Mouse (Mus musculus) kidney, adult 18-20 months (tissue): Measurements from ENCODE around the gene Gabra2.

ENCODE experiments used
- DNase-seq: peaks from one replicate; pipeline ENCODE4 v3.0.0; 2021

Gabra2 gene

GRCm38 (mm10) chr5:71095725-71096607 is at the start of gene Gabra2:
Gene Gabra2, minus strand, starts transcription at chr5:71095849.
- DNase-seq: peak; percentile 2

- no peak for DNase-seq
These were observed 41.0 kb upstream of the Gabra2 start for GRCm38 (mm10) chr5:71136691-71137090.

DNA sequence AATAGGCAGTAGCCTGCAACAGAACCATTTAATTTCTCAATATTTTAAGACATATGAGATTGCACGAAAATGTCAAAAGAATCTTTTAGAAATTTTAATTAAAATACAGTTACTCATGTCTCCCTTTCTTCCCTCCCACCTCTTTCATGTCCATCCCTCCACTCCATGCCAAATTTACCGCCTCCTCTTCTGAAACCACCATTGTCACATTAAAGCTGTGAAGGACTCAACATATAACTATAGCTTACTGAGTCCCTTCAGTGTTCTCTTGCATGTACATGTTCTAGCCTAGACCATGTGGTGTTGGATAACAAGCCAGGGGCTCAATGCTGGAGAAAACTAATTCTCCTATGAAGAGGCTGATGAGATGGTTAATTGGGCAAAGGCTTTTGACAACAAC is 40.2 kb upstream of the Gabra2 start:
- DNase-seq: no peak

DNA sequence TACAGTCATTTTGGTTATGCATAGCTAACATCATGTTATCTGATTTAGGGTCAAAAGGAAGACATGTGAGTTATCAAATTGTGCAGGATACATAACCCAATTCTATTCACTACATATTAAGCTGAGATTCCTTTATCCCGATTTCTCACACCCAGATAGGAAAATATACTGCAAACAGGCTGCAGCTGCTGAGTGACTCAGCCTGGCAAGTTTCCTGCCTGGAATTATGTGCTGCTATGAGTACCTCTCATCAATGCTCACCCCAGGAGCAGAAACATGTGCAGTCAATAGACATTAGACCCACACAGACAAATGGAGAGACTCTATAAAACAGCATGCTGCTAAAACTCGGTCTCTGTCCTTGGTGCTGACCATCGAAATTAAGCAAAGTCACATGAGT is 32.1 kb upstream of the Gabra2 start:
- no peak for DNase-seq

DNA sequence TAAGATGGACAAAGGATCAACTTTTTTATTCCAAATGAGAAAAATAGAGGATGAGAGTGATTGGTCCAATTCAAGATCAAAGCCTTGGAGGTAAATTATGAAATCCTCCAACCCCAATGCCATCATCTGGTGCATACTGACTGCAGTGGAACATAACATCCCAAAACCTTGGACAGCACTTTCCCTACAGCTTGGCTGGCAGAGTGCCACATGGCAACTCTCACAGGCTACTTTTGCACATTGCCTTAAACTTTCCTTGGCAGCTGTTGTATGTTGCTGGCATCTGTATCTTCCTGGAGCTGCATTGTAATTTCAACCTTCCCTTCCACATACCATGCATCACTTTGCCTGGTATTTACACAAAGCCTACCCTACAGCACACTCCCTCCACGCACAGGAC is 19.6 kb upstream of the Gabra2 start:
- no peak for DNase-seq

- DNase-seq: peak; percentile 2
These were observed 469 bp downstream of the Gabra2 start for GRCm38 (mm10) chr5:71095180-71095579.

GRCm38 (mm10) chr5:71094776-71095175 is 873 bp downstream of the Gabra2 start:
- DNase-seq: no peak

GRCm38 (mm10) chr5:71093807-71094206 is 1.8 kb downstream of the Gabra2 start:
- DNase-seq: no peak

- DNase-seq: no peak
These were observed 3.2 kb downstream of the Gabra2 start for GRCm38 (mm10) chr5:71092475-71092874.

- DNase-seq: no peak
These were observed 3.7 kb downstream of the Gabra2 start for GRCm38 (mm10) chr5:71091926-71092325.

DNA sequence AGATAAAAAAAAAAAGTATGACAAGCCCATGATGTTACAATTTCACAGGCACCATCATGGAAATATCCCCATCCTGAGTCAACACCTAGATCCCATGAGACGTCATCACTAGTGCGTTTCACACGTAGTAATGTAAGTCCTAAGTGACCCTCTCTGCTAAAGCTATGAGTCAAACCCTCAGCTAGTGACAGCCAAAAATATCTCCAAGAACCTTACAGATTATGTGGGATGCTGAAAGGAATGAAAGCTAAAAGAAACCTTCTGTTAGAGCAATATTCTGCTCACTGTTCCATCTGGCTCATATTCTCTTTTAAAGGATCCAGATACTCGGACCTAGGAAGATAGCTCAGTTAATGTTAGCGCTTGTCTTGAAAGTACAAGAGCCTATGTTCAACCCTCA is 16.8 kb downstream of the Gabra2 start:
- DNase-seq: no peak

DNA sequence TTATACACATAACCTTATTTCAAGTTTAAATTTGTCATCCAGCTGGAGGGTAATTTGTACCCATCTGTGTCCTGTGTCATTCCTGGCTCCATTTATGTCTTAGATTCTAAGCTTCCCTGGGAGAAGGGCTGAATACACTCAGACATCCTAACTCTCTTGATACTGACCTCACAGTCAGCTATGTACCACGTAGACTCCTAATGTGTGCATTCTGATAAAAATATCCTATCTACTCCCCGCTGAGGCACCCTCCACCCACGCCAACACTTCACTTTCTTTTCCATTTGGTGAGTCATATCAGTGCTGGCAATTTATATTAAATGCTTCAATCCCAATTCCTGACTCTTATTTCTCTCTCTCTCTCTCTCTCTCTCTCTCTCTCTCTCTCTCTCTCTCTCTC is 34.0 kb downstream of the Gabra2 start:
- DNase-seq: no peak

- DNase-seq: no peak
These were observed 37.6 kb downstream of the Gabra2 start for GRCm38 (mm10) chr5:71058047-71058446.

DNA sequence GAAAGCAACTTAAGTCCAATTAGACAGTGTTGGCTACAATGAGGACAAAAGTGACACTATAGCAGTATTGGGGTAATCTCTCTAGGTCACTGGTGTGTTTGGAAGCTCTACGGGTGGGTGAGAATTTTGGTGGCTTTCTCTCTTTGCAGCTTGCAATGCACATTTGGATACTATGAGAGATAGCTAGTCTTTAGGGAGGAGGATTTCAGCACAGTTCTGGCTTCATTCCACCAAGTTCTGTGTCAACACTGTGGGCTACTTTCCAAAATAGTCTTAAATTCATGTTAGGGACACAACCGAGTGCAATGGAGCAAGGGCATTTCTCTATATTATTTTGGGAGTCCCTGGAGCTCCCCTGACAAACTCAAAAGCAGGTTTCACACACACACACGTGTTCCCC is 58.3 kb downstream of the Gabra2 start:
- no peak for DNase-seq

DNA sequence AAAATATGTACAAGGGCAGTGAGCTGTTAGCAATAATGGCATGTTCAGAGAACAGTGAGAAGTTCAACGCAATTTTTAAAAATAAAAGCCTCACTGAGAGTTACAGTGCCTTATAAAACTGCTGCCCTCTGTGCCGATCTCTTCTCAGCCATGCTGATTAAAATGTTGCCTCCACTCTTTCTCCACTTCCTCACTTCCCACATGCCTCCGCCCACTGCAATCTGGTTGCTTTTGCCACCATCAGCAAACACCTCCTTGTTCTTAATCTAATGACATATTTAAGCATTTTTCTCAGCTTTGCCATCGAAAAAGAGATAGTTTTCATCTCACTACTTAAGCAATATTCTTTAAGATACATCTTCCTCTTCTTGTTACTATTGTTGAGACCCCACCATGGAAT is 69.7 kb downstream of the Gabra2 start:
- DNase-seq: no peak

DNA sequence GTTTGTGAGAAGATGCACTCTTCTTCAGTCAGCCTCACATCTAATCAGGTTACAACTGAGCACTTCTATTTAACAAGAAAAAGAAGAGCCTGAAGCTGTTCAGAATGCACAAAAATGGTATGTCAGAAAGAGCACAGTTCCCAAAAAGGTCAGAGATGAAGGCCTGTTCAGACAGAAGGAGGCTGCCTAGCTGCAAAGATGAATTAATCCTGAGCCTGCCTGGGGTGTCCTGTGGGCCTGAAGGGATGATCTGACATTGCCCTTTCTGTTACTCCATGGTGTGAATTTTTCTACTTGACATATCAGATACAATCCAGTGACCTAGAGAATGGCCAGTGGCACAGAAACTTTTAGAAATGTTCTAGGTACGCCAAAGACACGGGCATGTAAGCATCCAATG is 83.9 kb downstream of the Gabra2 start:
- no peak for DNase-seq

DNA sequence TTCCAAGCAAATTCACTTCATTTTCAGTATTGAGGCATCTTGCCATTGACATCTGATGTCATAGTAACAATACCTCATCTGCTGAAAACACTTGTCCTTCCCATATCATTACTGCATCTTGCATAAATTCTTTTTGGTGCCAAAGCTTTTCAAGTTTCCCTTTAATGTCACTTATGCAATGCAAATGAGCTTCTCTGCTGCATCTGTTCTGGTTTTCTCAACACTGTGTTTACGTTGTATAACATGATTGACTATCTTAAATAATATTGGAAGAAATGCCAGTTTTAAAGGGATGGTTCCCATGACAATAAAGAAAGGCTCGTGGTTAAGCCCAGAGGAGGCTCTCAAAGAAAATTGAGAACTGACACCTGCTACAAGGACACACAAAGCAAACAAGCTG is 84.4 kb downstream of the Gabra2 start:
- DNase-seq: no peak

DNA sequence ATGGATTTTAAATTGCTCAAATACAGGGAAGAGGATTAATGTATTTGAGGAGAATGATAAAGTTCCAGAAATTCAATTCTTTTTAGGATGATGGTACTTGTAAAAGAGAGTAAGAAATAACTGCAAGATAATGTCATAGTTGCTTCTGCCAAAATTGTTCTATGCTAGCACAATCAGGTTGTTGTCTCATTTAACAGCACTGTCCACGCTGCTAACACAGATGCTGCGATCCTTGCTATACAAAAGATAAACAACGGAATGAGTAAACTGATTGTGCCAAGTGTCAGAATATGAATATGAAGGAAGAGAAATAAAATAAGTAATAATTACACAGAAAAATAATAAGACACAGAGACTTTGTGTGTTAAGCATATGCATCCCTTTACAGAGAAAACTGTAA is 84.9 kb downstream of the Gabra2 start:
- no peak for DNase-seq

- DNase-seq: no peak
These were observed 99.9 kb downstream of the Gabra2 start for GRCm38 (mm10) chr5:70995617-70996325.

- no peak for DNase-seq
These were observed 102.4 kb downstream of the Gabra2 start for GRCm38 (mm10) chr5:70993281-70993680.

GRCm38 (mm10) chr5:70990891-70991290 is 104.8 kb downstream of the Gabra2 start:
- DNase-seq: no peak
